Mouse (Mus musculus): ENCODE data around the gene Vps35l.

The Vps35l gene

DNA sequence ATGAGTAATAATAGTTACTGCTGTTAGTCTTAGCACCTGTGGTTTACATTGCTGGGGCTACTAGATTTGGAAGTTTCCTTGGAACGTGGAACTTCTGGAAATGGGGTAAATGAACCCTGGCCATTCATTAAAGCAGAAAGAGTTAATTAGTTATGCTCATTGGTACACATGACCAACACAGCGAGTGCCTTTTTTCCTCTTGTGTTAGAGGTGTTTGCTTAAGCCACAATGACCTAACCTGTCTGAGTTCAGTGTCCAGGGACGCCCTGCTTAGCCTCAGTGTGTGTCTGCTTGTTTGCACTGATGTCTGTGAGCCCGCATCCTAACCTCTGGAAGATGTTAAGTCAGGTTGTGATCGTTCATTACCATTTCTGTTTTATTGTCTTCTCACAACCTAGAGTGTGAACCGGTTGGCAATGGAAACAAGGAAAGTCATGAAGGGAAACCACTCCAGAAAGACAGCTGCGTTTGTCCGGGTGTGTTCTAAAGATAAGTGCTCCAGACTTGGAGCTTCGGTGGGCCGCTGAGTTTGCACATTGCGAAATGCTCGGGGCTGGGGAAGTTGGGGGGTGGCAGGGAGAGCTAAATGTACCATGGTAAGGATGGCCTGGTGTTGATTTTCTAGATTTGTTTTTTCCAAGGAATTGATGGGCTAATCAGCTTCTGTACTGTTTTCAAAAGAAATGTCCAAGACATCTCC, 71.5 kb downstream of the Vps35l start:
- in situ Hi-C loops (cut with MboI, MseI), result no loop called here

- in situ Hi-C loops (cut with MboI, MseI), result no loop called here
These were observed 73.6 kb downstream of the Vps35l start for GRCm38 (mm10) chr7:118813592-118813991.

DNA sequence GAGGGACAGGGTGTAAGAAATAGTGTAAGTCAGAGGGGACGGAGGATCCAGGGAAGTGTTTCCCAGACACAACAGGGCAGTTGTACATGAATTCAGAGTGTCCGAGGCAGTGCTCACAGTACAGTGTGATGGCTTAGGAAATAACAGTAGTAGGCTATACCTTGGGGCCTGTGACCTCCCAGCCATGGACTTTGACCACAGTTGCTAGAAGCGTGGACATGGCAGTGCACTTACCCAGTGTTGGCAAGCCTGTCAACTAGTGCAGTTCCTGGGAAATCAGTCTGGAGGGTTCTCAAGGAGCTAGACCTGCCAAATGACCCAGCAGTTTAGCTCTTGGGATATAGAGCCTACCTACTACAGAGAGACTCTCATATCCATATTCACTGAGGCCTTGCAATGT, 76.2 kb downstream of the Vps35l start:
- in situ Hi-C loops (cut with MboI, MseI), result no loop called here

- in situ Hi-C loops (cut with MboI, MseI), result no loop called here
These were observed 77.7 kb downstream of the Vps35l start for GRCm38 (mm10) chr7:118817741-118818140.

- in situ Hi-C loops (cut with MboI, MseI), result no loop called here
These were observed 79.6 kb downstream of the Vps35l start for GRCm38 (mm10) chr7:118819666-118820065.

DNA sequence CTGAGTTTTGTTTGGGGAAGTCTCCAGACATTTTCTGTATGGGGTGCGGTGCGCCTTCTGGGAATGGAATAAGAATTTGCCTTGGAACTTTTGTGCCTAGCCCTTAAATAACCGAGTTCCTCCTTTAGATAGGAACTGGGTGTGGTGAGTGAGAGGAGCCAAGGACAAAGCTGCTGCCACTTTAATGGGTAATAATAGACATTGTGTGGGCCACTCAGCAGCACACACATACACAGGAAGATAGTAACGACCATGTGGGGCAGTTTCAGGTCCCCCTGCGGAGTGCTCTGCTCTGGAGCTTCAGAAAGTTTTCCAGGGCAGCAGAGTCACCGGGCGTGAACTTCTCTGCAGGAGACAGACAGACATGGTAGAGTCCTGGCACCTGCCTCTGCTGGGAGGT, 81.3 kb downstream of the Vps35l start:
- in situ Hi-C loops (cut with MboI, MseI), result no loop called here

DNA sequence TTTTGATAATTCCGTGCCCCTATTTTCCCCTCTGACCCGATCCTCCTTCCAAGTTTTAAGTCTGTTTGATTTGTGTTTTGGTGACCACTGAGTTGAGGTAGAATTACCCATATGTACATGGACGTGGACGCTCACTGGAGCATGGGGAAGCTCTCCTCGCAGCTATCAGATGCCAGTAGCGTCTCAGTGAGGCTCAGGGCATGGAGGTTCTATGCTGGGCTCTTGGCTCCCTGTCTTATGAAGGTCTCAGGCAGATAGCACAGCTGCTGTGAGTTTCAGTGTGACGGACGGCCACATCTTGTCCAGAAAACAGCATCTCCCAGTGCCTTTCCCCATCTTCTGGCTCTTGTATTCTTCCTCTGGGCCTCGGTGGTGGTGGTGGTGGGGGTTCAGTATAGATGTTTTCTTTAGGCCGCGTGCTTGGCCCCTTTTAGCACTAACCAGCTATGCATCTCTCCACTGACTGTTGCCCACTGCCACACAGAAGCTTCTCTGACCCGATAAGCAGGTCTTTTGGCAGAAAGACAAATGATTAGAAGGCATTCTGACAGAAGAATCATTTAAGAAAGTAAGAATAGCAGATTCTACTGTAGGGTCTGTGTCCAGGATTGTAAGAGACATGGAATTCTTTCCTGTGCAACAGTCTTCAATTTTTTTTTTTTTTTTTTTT, 82.0 kb downstream of the Vps35l start:
- in situ Hi-C loops (cut with MboI, MseI), result no loop called here

DNA sequence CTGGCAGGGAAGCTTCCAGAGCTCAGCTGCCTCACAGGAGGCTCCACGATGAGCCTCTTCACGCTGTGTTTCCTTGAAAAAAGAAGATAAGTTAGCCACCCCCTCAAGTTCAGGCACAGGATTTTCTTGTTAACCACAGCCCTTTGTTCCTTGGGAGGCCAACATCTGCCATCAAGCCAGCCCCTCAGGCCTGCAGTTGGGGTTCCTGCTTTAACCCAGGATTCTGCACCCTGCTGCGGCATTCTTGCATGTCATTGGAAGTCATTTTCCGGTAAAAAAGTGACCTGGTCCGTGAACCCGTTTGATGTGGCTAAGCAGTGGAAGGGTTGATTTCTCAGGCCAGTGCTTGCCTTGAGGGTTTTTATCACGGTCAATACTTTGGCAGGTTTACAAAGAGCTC, 84.4 kb downstream of the Vps35l start:
- in situ Hi-C loops (cut with MboI, MseI), result no loop called here

- in situ Hi-C loops (cut with MboI, MseI), result no loop called here
These were observed 88.0 kb downstream of the Vps35l start for GRCm38 (mm10) chr7:118827975-118828416.

- in situ Hi-C loops (cut with MboI, MseI), result no loop called here
These were observed 97.9 kb downstream of the Vps35l start for GRCm38 (mm10) chr7:118837901-118838300.

DNA sequence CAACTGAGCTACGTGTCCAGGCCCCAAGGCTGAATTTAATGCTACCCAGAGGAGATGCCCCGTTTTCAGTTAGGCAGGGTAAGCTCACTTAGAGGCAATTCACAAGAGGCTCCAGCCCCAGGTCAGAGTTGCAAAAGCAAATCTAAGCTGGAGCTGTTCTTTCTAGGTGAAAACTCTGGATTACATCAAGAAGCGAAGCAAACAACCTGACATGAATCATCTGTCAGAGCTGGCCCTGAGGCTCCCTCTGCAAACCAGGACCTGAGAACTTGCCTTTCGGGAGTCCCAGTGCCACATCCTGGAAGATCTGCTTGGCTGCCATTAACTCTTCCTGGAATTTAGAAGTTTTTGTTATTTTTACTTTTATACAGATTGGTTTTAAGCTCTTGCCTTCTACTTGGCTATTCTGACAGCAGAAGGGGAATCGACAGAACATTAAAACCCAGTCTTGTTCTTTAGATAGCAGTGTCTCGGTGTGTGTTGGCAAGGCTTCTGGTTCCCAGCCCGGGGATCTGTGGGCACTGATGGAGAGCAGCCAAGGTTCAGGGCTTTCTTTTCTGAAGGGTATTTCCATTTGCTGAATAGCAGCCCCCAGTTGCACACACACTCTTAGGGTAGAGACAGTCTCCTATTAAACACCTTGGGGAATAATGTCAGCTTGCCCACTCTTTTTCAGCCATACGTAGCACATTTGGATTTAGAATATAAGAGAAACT, 101.2 kb downstream of the Vps35l start:
- in situ Hi-C loops (cut with MboI, MseI), result no loop called here

- in situ Hi-C loops (cut with MboI, MseI), result no loop called here
These were observed 101.8 kb downstream of the Vps35l start for GRCm38 (mm10) chr7:118841796-118842195.

GRCm38 (mm10) chr7:118842938-118843337, 102.9 kb downstream of the Vps35l start:
- in situ Hi-C loops (cut with MboI, MseI), result no loop called here

DNA sequence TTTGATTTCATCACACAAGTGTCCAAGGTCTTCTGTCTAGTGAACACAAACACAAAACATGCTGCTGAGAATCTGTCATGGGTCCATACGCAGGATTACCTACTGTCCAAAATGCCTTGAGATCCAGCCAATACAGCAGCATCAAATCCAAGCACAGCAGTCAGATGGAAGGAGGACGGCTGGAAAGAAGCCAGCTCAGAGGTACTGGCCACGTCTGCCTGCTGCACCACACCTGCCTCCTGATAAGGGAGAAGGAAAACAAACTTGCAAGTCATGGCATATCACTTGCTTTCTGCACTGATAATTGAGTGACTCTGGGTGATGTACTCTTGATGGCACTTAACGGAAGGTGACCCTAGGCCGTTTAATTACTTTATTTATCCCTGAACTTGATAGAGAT, 105.1 kb downstream of the Vps35l start:
- in situ Hi-C loops (cut with MboI, MseI), result no loop called here

DNA sequence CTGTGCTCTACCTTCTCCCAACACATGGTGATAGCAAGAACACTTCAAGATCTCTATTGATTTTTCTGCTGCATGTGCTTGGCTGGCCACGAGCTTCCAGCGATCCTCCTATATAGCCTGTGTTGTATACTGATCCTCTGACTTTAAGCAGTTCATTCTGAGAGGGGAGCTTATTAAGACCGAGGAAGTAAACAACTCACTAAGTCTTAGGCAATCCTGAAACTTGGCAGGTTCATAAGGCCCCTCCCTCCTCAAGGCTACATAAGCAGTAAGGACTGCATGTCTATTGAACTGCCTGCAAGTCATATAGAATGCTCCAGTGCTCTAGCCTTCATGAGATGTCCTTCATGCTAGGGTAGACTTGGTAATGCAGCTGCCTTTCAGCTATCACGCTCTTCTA, 106.3 kb downstream of the Vps35l start:
- in situ Hi-C loops (cut with MboI, MseI), result no loop called here

GRCm38 (mm10) chr7:118848796-118849195, 108.8 kb downstream of the Vps35l start:
- in situ Hi-C loops (cut with MboI, MseI), result no loop called here

- in situ Hi-C loops (cut with MboI, MseI), result loop anchor here (5.0 to 10.0 kb wide), 3 partner anchors 135 to 315 kb away; partner anchors contain the start of genes Ccp110 (in 1 of the 2) and Coq7 (in 1 of the 2)
These were observed 109.7 kb downstream of the Vps35l start for GRCm38 (mm10) chr7:118849543-118850250.

DNA sequence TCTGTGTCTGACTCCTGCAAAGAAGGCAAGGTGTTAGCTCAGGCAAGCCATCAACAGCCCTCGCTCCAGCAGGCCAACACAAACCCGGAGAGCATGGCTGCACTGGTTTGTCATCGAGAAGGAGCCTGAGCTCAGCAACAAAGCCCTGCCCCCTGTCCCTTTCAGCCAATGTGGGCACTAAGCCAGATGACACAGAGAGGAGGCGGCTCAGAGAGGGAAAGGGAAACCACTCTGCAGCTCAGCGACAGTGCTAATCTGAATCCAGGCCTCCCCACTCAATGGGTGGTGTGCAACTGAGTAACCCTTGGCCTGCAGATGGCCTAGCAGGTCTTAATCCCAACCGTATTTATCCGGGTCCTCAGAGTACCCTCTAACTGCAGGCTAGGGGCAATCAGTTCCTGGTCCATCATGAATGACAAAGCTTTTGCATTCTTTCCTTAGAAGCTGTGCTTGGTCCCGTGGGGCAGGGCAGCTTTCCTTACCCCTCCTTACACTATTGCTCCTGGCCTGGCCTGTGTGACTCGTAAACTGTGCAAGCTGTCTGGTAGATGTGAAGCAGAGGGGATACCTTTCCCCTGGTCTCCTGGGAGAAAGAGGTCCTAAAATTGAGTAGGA, 110.8 kb downstream of the Vps35l start:
- in situ Hi-C loops (cut with MboI, MseI), result loop anchor here (5.0 to 10.0 kb wide), 3 partner anchors 136 to 316 kb away; partner anchors contain the start of genes Ccp110 (in 1 of the 2) and Coq7 (in 1 of the 2)

DNA sequence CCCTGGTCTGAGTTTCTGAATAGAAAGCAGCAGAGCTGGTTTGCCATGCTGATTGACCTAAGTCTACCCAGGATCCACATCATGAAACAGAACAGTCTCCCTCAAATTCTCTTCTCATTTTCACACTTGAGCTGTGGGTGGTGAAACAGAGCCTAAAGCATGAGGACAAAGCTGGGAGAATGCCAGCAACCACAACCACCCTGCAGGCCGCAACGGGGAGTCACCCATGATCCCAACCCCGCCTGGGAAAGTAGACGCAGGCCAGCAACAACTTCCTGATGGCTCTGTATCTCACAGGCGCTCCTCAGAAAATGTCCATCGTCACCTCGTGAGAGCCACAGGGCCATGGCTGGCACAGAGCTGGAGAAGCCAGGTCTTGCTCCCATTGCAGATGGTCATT, 111.5 kb downstream of the Vps35l start:
- in situ Hi-C loops (cut with MboI, MseI), result loop anchor here (5.0 to 10.0 kb wide), 3 partner anchors 137 to 317 kb away; partner anchors contain the start of genes Ccp110 (in 1 of the 2) and Coq7 (in 1 of the 2)

DNA sequence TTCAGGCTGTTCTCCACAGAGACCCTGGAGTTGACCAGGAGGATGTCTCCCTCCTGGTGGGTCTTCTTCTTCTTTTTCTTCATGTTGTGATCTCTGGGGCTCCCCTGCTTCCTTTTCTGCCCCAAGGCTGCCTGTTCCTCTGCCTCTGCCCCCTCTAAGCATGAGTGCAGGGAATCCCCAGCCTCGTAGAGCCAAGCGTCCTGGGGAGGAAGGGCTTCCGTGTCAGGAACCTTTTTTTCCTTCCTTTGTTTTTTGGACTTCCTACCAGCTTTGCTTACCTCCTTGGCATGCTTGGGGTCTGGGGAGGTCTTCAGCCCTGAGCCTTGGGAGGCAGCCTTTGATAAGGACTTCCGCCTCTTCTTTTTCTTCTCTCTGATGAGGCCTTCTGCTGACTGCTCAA, 112.6 kb downstream of the Vps35l start:
- in situ Hi-C loops (cut with MboI, MseI), result loop anchor here (5.0 to 10.0 kb wide), 3 partner anchors 138 to 318 kb away; partner anchors contain the start of genes Ccp110 (in 1 of the 2) and Coq7 (in 1 of the 2)

DNA sequence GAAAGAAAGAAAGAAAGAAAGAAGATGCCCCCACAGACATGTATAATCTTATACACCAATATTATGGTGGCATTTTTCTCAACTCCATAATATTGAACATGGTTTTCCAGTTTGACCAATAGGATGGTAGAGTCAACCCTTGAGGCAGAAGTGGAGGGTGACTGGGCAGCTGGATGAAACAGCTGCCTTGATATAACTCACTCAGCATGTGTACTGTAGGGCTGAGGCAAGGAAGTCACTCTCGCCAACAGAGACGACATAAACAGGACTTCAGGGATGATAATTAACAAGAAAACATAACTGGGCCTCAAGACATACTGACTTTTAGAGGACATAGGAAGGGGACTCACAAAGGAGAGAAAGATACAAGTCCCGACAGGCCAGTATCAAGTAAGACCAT, 114.6 kb downstream of the Vps35l start:
- in situ Hi-C loops (cut with MboI, MseI), result loop anchor here (5.0 to 10.0 kb wide), 3 partner anchors 138 to 320 kb away; partner anchors contain the start of genes Ccp110 (in 1 of the 2) and Coq7 (in 1 of the 2)

Measured in T-helper 17 cell (primary cell).